Mouse (Mus musculus): ENCODE results near the gene Nr6a1.

- TF ChIP-seq E2F4 (IDR thresholded peaks at IDR 0.05; ENCODE audit: insufficient replicate concordance, low read depth, low read length) (no peak), MYC (IDR thresholded peaks at IDR 0.05; ENCODE audit: low read depth, low read length) (no peak), CHD1 (IDR thresholded peaks at IDR 0.05; ENCODE audit: low read depth, low read length) (no peak), ZC3H11A (IDR thresholded peaks at IDR 0.05; ENCODE audit: low read depth, low read length) (no peak), MEF2A (IDR thresholded peaks at IDR 0.05; ENCODE audit: borderline replicate concordance, low read depth, low read length) (no peak), CTCF (conservative IDR thresholded peaks at IDR 0.05 in 1 of 2, IDR thresholded peaks at IDR 0.05 in 1 of 2; ENCODE audit: low read depth in 2 of 2, low read length in 2 of 2) (no peak), SMC3 (IDR thresholded peaks at IDR 0.05; ENCODE audit: low read depth, low read length) (no peak), USF1 (IDR thresholded peaks at IDR 0.05; ENCODE audit: low read depth, low read length) (no peak), POLR2A (IDR thresholded peaks at IDR 0.05; ENCODE audit: low read depth, low read length) (no peak), EP300 (IDR thresholded peaks at IDR 0.05; ENCODE audit: low read length) (no peak), MXI1 (IDR thresholded peaks at IDR 0.05; ENCODE audit: low read depth, low read length) (no peak), MAX (IDR thresholded peaks at IDR 0.05; ENCODE audit: low read length) (no peak), POLR2AphosphoS2 (IDR thresholded peaks at IDR 0.05; ENCODE audit: low read depth, low read length) (no peak), NRF1 (IDR thresholded peaks at IDR 0.05; ENCODE audit: low read depth, low read length) (no peak)
Observed at GRCm38 (mm10) chr2:38767177-38767931, 160.1 kb downstream of the Nr6a1 start.
